Mouse (Mus musculus) ovary, adult 2 months (tissue): Measurements from ENCODE around the gene Ubtfl1. TPM values are rescaled to one million over a fixed set of nuclear protein-coding genes. Genes with fewer than 3 reads are reported as not detected.

Source experiments
- polyA plus RNA-seq: library from polyadenylated mRNA; depleted of rRNA; stranded (reverse); fragments of >200 nt; gene quantifications from 2 replicates; pipeline ENCODE4 v1.2.3, GENCODE M21; 2012; rRNA removed

Gene Ubtfl1
- polyA plus RNA-seq, result not detected in 2 replicates

DNA sequence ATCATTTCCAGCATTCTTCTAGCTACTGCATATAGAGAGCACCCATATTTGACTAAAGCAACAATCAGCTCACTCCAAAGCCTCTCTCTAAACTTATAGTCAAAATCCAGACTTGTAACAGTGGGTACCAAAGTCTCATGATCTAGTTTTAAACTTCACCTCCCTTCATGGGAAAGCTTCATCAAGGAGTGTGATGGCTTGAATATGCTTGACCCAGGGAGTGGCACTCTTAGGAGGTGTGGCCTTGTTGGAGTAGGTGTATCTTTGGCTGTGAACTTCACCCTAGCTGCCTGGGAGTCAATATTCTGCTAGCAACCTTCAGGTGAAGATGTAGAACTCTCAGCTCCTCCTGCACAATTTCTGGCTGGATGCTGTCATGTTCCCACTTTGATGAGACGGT is at the start of gene Ubtfl1:
Gene Ubtfl1 (plus strand): TSS at position 301 of the 400 bp plus-strand sequence.

DNA sequence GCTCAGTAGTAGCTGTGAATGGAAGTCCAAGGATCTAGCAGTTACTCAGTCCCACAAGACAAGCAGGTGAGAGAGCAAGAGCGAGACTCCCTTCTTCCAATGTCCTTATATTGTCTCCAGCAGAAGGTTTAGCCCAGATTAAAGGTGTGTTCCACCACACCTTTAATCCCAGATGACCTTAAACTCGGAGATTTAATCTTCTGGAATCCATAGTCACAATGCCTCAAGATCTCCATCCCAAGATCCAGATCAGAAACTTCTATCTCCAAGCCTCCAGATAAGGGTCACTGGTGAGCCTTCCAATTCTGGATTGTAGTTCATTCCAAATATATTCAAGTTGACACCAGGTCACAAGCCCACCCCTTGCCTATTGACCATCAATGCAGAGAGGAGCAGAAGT is 1.3 kb upstream of the Ubtfl1 start, which contains the start of gene Naalad2:
Gene Naalad2 (minus strand): TSS at position 101 of the 400 bp plus-strand sequence.

DNA sequence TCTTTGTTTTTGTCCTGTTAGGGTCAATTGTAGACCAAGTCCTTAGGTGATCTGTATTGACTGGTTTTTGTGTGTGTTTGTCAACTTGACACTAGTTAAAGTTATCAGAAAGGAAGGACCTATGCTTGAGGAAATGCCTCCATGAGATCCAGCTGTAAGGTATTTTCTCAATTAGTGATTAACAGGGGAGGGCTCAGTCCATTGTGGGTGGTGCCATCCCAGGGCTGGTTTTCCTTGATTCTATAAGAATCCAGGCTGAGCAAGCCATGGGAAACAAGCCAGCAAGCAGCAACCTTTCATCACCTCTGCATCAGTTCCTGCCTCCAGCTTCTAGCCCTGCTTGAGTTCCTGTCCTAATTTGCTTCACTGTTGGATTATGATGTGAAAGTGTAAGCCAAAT is 26.1 kb downstream of the Ubtfl1 start, which contains the start of gene Mbd3l2:
Gene Mbd3l2 (plus strand): TSS at position 301 of the 400 bp plus-strand sequence.

Other genes with a start within 250 kb of the Ubtfl1 start
- gene Chordc1, start 112.3 kb upstream of the Ubtfl1 start, polyA plus RNA-seq, result 14.7 and 19.2 TPM in 2 replicates
- gene Naalad2, start 1.4 kb upstream of the Ubtfl1 start, polyA plus RNA-seq, result 2.2 TPM in 2 replicates
- not detected in 2 replicates for gene Mbd3l2, start 26.2 kb downstream of the Ubtfl1 start, polyA plus RNA-seq
- 0.37 and 0.73 TPM in 2 replicates for gene Zfp558, start 73.8 kb downstream of the Ubtfl1 start, polyA plus RNA-seq
- gene Mbd3l1, start 73.9 kb downstream of the Ubtfl1 start, polyA plus RNA-seq, result not detected in 2 replicates